In genomic region chr9:121435332-121435956, GRCm38 (mm10) we compare ENCODE assay signal across 12 mouse cellular contexts.
DNase-seq lines count a peak whose midpoint lies in the region; ATAC-seq and TF ChIP-seq lines count a peak whose summit lies in the region.
"Had no signal": no experiment of that assay in that cellular context is flagged by ENCODE, and none has a peak within 500 bp of the region (broad histone marks: within the 10 kb centered on the region; RNA-seq: fewer than 3 reads in every experiment).

No protein-coding gene starts in this region.

- no peaks in the 10 kb centered on the region for H3K27me3 ChIP-seq in heart, embryonic 10.5 days (ENCODE audit: insufficient read depth, poor library complexity, severe bottlenecking)
- H3K27me3 ChIP-seq in liver, embryonic 12.5 days (replicated peaks) = no peaks in the 10 kb centered on the region
- H3K27me3 ChIP-seq in liver, embryonic 11.5 days (replicated peaks; ENCODE audit: control insufficient read depth, insufficient read depth, low read length) = no peaks in the 10 kb centered on the region
- no peaks in the 10 kb centered on the region for H3K27me3 ChIP-seq in intestine, postnatal 0 days (replicated peaks; ENCODE audit: control insufficient read depth, insufficient read depth, low read length)
- no peaks in the 10 kb centered on the region for H3K27me3 ChIP-seq in midbrain, embryonic 13.5 days

- H3K9me3 ChIP-seq in heart, embryonic 10.5 days = no peaks in the 10 kb centered on the region
- H3K9me3 ChIP-seq in liver, embryonic 12.5 days (replicated peaks) = no peaks in the 10 kb centered on the region
- no peaks in the 10 kb centered on the region for H3K9me3 ChIP-seq in liver, embryonic 11.5 days (ENCODE audit: control insufficient read depth, low read length)
- no peaks in the 10 kb centered on the region for H3K9me3 ChIP-seq in intestine, postnatal 0 days (ENCODE audit: control insufficient read depth)
- no peaks in the 10 kb centered on the region for H3K9me3 ChIP-seq in midbrain, embryonic 13.5 days
- H3K9me3 ChIP-seq: megakaryocyte, embryonic 14.5 days had no signal

- TF ChIP-seq CTCF in intestine, postnatal 0 days (IDR thresholded peaks at IDR 0.05; ENCODE audit: low read depth) = no peak

- WGBS in heart, embryonic 10.5 days = 54% methylated on average over 3 of the region's 3 CpGs
- WGBS in liver, embryonic 12.5 days (ENCODE audit: insufficient replicate concordance) = 65% methylated on average over 3 of the region's 3 CpGs
- WGBS in liver, embryonic 11.5 days = 70% methylated on average over 3 of the region's 3 CpGs
- WGBS in intestine, postnatal 0 days = 30% methylated on average over 3 of the region's 3 CpGs
- 89% methylated on average over 3 of the region's 3 CpGs for WGBS in midbrain, embryonic 13.5 days

- H3K36me3 ChIP-seq in heart, embryonic 10.5 days = no peaks in the 10 kb centered on the region; the same call in 1 of the 2 replicates
- no peaks in the 10 kb centered on the region for H3K36me3 ChIP-seq in liver, embryonic 12.5 days
- no peaks in the 10 kb centered on the region for H3K36me3 ChIP-seq in liver, embryonic 11.5 days (ENCODE audit: control insufficient read depth, insufficient read depth, low read length)
- H3K36me3 ChIP-seq in intestine, postnatal 0 days (ENCODE audit: control insufficient read depth, insufficient read depth) = peaks cover 9% of the 10 kb centered on the region
- H3K36me3 ChIP-seq in midbrain, embryonic 13.5 days = peaks cover 4% of the 10 kb centered on the region; the same call in 1 of the 2 replicates

- intact Hi-C loops in heart, postnatal 36 days (cut with DNase I) = no loop called here

- DNase-seq in heart, embryonic 10.5 days (ENCODE audit: low spot score) = no peak
- DNase-seq in heart, postnatal 36 days = no peak
- DNase-seq in liver, embryonic 11.5 days (ENCODE audit: low spot score) = no peak
- DNase-seq in cerebellum, adult 8-10 months = peak; percentile 62
- DNase-seq in ovary, postnatal 14 days (ENCODE audit: low spot score) = no peak
- DNase-seq: gastrocnemius, postnatal 10 days had no signal

- no peak overlapping the region for H3K4me3 ChIP-seq in heart, embryonic 10.5 days
- no peak overlapping the region for H3K4me3 ChIP-seq in liver, embryonic 12.5 days
- no peak overlapping the region for H3K4me3 ChIP-seq in liver, embryonic 11.5 days (ENCODE audit: low read depth, low read length)
- H3K4me3 ChIP-seq in intestine, postnatal 0 days (ENCODE audit: low read depth, low read length) = no peak overlapping the region
- H3K4me3 ChIP-seq in midbrain, embryonic 13.5 days (replicated peaks) = no peak overlapping the region

- peaks cover 51% of the 10 kb centered on the region for H3K4me1 ChIP-seq in heart, embryonic 10.5 days
- H3K4me1 ChIP-seq in liver, embryonic 12.5 days = peaks cover 28% of the 10 kb centered on the region
- H3K4me1 ChIP-seq in liver, embryonic 11.5 days (replicated peaks; ENCODE audit: control insufficient read depth, insufficient read depth, low read length) = peaks cover 20% of the 10 kb centered on the region
- peaks cover 8% of the 10 kb centered on the region; the same call in 1 of the 2 replicates for H3K4me1 ChIP-seq in intestine, postnatal 0 days (replicated peaks; ENCODE audit: control insufficient read depth, insufficient read depth, low read length)
- peaks cover 13% of the 10 kb centered on the region; the same call in 1 of the 2 replicates for H3K4me1 ChIP-seq in midbrain, embryonic 13.5 days (replicated peaks)

- H3K27ac ChIP-seq in heart, embryonic 10.5 days = peak overlapping the region; percentile 47; the same call in 1 of the 2 replicates
- no peak overlapping the region for H3K27ac ChIP-seq in liver, embryonic 12.5 days
- H3K27ac ChIP-seq in liver, embryonic 11.5 days (ENCODE audit: low read depth, low read length) = no peak overlapping the region
- peak overlapping the region; percentile 73 for H3K27ac ChIP-seq in intestine, postnatal 0 days (ENCODE audit: low read depth, low read length)
- H3K27ac ChIP-seq in midbrain, embryonic 13.5 days = no peak overlapping the region
- H3K27ac ChIP-seq: hindbrain, postnatal 0 days had no signal

- H3K4me2 ChIP-seq in liver, embryonic 12.5 days = no peak overlapping the region
- no peak overlapping the region for H3K4me2 ChIP-seq in liver, embryonic 11.5 days
- H3K4me2 ChIP-seq in intestine, postnatal 0 days (replicated peaks; ENCODE audit: low read depth) = peak overlapping the region; percentile 18
- no peak overlapping the region for H3K4me2 ChIP-seq in midbrain, embryonic 13.5 days (replicated peaks)

- H3K9ac ChIP-seq in liver, embryonic 12.5 days = 0 out of 2 replicates have a peak overlapping the region, but pooled peaks have one; percentile 7
- no peak overlapping the region for H3K9ac ChIP-seq in liver, embryonic 11.5 days (ENCODE audit: low read depth, low read length)
- no peak overlapping the region for H3K9ac ChIP-seq in intestine, postnatal 0 days (ENCODE audit: low read depth, low read length)
- H3K9ac ChIP-seq in midbrain, embryonic 13.5 days (replicated peaks) = no peak overlapping the region

- no peak for ATAC-seq in liver, embryonic 12.5 days
- ATAC-seq in liver, embryonic 11.5 days (replicated peaks; ENCODE audit: low FRiP score) = no peak
- ATAC-seq in intestine, postnatal 0 days = no peak
- no peak for ATAC-seq in midbrain, embryonic 13.5 days
- ATAC-seq: activated CD4-positive, CD25-positive, alpha-beta regulatory T cell, adult 4 months; hindbrain, postnatal 0 days had no signal

Comparison
In these comparisons a context has a peak if more than half of its experiments do, and no peak if none do; other contexts are left out.
1. H3K27ac ChIP-seq: peak in heart, embryonic 10.5 days (single experiment) and intestine, postnatal 0 days (single experiment); none in liver, embryonic 12.5 days (single experiment), liver, embryonic 11.5 days (single experiment) and midbrain, embryonic 13.5 days (single experiment).